Mouse (Mus musculus) retina, postnatal 7 days (tissue): ENCODE measurements around the gene Pms2.

Experiments
- DNase-seq: peaks from one replicate; pipeline ENCODE4 v3.0.0-alpha.2; 2012; ENCODE audit warnings: low read depth, low spot score

The Pms2 gene

DNA sequence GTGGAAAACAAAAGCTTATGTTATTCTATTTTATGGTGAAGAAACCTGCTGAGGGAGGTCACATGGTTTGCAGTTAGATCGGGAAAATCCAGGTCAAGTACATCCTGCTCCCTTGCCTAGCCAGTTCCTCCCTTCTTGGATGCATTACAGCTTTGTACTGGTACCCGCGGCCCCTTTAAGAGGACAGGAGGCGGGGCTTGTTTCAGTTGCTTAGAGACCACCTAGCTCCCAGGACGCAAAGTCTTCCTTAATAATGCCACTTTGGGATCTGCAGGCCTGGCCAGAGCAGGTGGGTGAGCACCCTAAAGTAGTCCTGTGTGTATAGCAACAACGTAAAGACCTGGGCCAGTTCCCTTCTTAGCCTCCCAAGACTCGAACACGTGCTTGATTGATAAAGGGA lies 23.1 kb downstream of the Pms2 start, which contains the start of gene Rsph10b:
TSS of gene Rsph10b (plus strand) at position 205 of the 400 bp plus-strand sequence.
- no peak for DNase-seq

DNA sequence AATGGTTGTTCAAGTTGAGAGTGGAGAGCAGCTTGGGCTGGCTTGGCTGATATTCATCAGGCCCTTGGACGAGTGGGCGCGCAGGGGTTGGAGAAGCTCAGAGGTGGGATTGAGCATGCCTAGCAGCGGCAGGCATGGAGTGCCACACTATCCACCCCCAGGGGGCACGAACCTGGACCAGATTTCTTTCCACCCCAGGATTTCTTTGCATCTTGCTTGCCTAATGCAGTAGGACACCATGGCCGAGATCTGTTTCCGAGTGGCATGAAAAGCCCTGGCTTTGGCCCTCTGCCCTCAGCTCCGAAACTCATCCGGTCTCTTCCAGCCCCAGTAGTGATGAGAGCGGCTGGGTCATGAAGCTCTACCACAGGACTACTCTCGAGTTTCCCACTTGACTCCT lies 23.6 kb downstream of the Pms2 start:
- DNase-seq = no peak

GRCm38 (mm10) chr5:143933875-143934274 lies 24.1 kb downstream of the Pms2 start:
- no peak for DNase-seq

DNA sequence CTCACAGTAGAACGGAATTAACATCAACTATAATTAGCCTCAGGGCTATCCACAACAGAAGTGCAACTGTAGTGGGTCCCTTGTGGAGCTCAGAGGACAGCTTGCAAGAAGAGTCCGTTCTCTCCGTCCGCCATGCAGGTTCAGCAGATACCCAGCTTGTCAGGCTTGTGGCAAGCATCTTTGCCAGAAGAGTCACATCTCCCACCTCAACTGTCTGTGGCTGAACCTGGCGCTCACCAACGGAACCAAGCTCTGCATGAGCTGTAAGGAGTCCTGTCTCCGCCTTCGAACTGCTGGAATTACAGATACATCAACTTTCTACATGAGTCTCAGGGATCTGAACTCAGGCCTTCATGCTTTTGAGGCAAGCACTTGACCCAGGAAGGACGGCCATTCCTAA lies 26.4 kb downstream of the Pms2 start:
- DNase-seq = no peak

GRCm38 (mm10) chr5:143941588-143941987 lies 31.8 kb downstream of the Pms2 start:
- no peak for DNase-seq

- no peak for DNase-seq
Measured at GRCm38 (mm10) chr5:143943231-143944125, 33.7 kb downstream of the Pms2 start.

- DNase-seq = no peak
Measured at GRCm38 (mm10) chr5:143948361-143948760, 38.6 kb downstream of the Pms2 start.

DNA sequence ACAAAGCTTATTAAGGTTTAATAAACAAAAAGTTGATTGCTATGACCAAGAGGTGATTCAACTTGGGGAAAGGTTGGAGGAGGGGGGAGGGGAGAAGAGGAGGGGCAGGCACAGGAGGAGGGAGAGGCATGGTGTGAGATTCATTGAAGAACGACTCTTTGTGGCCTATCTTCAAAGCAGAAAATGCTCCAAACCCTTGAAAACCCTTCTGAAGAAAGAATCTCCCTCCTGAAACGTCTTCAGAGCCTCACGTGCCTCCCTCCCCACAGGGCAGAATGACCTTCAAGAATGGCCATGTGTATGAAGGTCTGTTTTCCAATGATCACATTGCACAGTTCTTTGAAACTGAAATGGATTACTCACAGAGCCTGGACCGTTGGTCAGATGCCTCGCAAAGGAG lies 40.3 kb downstream of the Pms2 start:
- DNase-seq = no peak

- DNase-seq = no peak
Measured at GRCm38 (mm10) chr5:143957101-143957500, 47.3 kb downstream of the Pms2 start.

GRCm38 (mm10) chr5:143959551-143959950 lies 49.8 kb downstream of the Pms2 start:
- DNase-seq = no peak

- no peak for DNase-seq
Measured at GRCm38 (mm10) chr5:143961176-143961575, 51.4 kb downstream of the Pms2 start.

- DNase-seq = no peak
Measured at GRCm38 (mm10) chr5:143965586-143966345, 56.0 kb downstream of the Pms2 start.

DNA sequence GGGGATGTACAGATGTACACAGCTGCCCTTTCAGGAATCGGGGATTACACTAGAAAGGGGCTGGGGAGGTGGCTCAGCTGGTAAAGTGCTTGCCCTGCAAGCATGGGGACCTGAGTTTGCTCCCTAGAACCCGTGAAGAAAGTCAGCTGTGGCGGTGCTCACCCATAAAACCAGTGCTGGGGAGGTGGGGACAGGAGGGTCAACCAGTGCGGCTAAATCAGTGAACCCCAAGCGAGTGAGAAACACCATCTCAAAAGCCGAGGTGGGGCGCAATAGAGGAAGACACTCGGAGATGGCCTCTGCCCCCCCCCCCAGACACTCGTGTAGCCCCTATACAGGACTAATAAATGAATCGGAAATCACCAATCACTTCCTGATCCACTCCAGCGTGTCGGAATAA lies 56.9 kb downstream of the Pms2 start:
- DNase-seq = no peak

DNA sequence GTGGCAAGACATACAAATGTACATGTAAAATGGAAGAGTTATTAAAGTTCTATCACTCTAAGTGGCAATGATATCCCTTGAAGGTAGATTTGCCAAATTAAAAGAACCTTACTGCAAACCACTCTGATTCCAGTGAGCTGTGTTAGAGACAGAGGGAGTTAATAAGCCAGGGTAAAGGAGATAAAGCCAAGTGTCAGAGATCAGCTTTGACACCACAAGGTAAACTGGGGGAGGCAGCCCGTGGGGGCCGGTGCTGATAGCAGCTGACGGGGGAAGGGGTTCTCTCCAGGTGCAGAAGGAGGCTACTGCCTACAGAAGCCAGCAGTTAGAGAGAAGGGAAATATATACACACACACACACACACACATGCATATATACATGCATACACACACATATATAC lies 62.9 kb downstream of the Pms2 start:
- DNase-seq = no peak

DNA sequence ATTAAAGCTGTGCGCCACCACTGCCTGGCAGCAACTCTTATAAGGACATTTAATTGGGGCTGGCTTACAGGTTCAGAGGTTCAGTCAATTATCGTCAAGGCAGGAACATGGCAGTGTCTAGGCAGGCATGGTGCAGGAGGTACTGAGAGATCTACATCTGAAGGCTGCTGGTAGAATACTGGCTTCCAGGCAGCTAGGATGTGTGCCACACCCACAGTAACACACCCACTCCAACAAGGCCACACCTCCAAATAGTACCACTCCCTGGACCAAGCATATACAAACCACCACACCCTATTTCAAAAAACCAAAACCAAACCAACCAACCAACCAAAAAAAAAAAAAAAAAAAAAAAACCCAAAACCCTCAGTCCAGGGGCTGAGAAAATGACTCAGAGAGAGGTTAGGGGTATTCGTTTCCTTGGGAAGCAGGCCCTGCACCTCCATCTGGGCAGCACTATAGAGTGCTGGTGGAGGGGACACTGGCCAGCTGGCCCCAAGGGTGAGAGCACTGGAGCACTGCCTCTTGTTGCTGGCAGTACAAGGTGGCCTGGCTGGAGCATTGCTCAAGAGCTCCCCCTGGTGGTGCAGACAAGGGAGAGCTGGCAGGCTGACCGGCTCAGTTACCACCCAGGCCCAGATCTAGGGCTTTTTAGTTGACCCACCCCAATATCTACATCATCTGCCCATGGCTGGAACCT lies 65.3 kb downstream of the Pms2 start:
- DNase-seq = peak; percentile 53

DNA sequence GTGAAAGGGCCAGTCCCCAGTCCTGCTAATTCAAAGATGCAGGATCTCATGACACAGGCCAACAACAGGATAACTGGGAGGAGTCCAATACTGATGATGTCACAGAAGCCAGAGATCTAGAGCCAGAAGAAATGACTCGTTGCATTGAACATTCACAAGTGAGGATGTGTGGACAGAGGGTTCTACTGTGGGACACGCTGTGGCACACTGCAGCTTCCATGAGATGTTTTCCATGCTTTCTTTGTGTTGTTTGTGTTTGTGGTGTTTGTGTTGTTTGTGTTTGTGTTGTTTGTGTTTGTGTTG lies 65.8 kb downstream of the Pms2 start:
- DNase-seq = no peak

- DNase-seq = no peak
Measured at GRCm38 (mm10) chr5:143976232-143976631, 66.5 kb downstream of the Pms2 start.

DNA sequence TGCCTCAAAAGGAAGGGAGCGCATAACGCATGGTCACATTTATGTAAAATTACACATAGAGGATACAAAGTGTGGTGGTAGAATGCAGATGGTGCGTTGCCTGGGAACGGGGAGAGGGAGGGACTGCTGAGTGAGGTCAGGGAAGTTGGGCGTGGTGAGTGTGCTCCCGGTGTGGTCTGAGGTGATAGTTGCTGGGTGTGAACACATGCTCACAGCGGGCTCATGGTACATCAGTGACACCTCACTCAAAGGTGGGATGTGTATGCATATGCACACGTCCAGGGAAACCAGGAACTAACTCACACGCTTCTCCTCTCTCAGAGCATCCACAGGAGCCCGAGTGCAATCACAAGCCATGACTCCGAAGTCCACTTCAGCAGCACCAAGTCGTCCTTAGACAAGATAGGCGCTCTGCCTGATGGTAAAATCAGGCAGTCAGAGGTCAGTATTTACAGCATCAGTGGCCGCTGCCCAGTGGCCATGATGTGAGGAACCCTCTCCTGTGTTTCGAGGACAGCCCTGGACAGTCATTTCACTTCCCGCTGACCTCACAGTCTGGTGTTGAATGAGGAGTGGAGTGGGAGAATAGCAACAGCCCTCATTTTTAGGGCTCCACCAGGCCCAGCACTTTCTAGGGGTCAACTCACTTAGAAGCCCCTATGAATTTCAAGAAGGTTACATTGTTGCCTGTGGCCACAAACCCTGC lies 67.1 kb downstream of the Pms2 start:
- DNase-seq = no peak

DNA sequence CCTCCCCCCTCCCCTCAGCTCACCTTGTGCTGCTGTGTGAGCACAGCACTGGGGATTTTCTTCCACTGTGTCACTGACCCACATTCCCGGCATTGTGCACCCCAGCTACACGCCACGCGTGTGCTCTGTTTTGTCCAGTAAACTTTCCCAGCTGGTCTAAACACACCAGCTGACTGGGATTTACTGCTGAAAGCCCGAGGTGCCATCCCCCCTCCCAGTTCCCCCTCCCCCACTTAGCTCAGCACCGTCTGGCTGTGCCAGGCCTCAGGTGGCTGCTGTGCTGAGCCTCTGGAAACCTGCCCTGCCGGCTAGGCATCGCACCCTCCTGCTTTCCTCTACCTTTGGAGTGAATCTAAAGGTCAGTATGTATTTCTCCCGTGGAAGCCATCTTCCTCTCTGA lies 71.1 kb downstream of the Pms2 start:
- DNase-seq = peak; percentile 61

DNA sequence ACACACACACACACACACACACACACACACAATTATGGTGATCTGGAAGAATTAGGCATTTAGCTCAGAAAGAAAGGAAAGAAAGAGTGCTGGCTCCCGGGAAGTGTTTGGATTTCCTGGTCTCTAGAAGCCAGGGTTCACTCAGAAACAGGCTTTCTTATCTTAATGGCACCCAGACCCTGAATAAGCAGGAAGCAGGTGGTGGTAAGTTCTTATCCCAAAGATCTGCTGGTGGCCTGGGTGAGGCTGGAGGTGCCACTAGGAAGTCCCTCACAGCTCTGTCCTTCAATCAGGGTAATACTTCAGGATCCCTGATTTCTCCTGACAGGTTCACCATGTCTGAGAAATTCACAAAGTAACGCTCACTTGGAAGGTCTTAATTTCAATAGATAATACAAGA lies 72.6 kb downstream of the Pms2 start:
- no peak for DNase-seq
